Mouse (Mus musculus): ENCODE results near the gene Rgl1.

DNA sequence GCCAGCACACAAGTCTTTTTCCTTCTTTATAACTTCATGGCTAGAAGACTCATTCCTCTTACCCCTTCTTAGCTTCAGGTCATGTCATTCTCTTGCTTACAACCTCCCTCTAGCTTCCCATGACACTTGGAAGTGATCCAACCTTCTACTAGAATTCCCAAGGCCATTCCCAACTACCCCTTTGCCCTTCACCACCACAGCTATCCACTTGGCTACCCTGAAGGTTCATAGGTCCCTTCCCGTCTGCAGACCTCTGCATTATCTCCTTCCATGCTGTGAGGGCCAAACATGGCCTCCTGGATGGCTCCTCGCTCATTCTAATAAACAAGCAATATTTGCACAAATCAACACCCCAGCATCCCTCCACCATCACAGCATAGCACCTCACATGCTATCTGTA is 165.7 kb downstream of the Rgl1 start:
- no peak for TF ChIP-seq ZNF384 (IDR thresholded peaks at IDR 0.05; ENCODE audit: low read depth, low read length)
- no peak for TF ChIP-seq CHD2 (IDR thresholded peaks at IDR 0.05; ENCODE audit: low read depth, low read length)
- no peak for TF ChIP-seq ZC3H11A (IDR thresholded peaks at IDR 0.05; ENCODE audit: borderline replicate concordance, low read depth, low read length)
- no peak for TF ChIP-seq MAFK (IDR thresholded peaks at IDR 0.05; ENCODE audit: insufficient read depth, low read depth, low read length)
- TF ChIP-seq HCFC1 (IDR thresholded peaks at IDR 0.05; ENCODE audit: borderline replicate concordance, insufficient read depth, low read length), result no peak

All from ES-E14 (cell line).